Mouse (Mus musculus) erythroblast, embryonic 14.5 days (primary cell): Measurements from ENCODE around the gene Tnfrsf19.

ENCODE experiments used
- GATA1 ChIP-seq: IDR thresholded peaks from 2 replicates; pipeline ENCODE4 v1.6.1; 2012; ENCODE audit warnings: low read length, inconsistent platforms, mixed read lengths
- TAL1 ChIP-seq: IDR thresholded peaks from 3 replicates; pipeline ENCODE4 v1.6.1; 2012; ENCODE audit warnings: low read length, inconsistent platforms, mixed read lengths

DNA sequence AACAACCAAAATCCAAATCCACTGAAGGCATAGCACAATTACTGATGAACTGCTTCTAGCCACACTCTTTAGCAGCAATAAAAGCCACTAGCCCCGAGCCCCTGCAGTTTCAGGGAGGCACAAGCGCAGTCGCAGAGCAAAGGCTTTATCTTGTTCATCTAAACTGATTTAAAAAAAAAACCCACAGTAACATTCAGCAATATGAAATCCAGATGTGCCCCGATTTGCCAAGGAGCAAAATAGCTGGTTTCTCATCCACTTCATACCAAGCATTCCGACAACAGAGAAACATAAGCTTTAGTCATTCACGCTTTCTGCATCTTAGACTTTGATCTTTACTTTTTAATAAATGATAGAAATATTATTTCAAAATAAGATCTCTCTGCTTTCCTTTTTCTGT is 68.2 kb downstream of the Tnfrsf19 start:
- no peak for TF ChIP-seq GATA1
- TF ChIP-seq TAL1 = no peak
